Mouse (Mus musculus): ENCODE data around the gene Trim44. TPM values are rescaled to one million over a fixed set of nuclear protein-coding genes. Genes with fewer than 3 reads are reported as not detected.

The Trim44 gene
- polyA plus RNA-seq, 1 experiment from 2014 or later = 71.7 TPM

- Histone ChIP-seq H3K27ac (replicated peaks; ENCODE audit: low read depth, low read length) (no peak overlapping the region), H3K9ac (replicated peaks; ENCODE audit: low read length) (no peak overlapping the region), H3K36me3 (ENCODE audit: control insufficient read depth, insufficient read depth, low read length) (no peaks in the 10 kb centered on the region), H3K4me2 (ENCODE audit: low read length) (no peak overlapping the region), H3K27me3 (ENCODE audit: control insufficient read depth, insufficient read depth, low read length) (no peaks in the 10 kb centered on the region), H3K4me1 (ENCODE audit: control insufficient read depth, insufficient read depth, low read length) (peaks cover 2% of the 10 kb centered on the region), H3K4me3 (replicated peaks; ENCODE audit: low read depth, low read length) (no peak overlapping the region), H3K9me3 (ENCODE audit: control insufficient read depth, low read length) (no peaks in the 10 kb centered on the region)
- ATAC-seq (ENCODE audit: low FRiP score, low TSS enrichment) (no peak), DNase-seq (no peak)
- 85% methylated on average over 2 of the region's 2 CpGs for WGBS
Observed at GRCm38 (mm10) chr2:102412738-102413137, 5.1 kb upstream of the Trim44 start.

GRCm38 (mm10) chr2:102410615-102411014 lies 3.0 kb upstream of the Trim44 start:
- H3K9ac ChIP-seq (replicated peaks; ENCODE audit: low read length) = no peak overlapping the region
- DNase-seq (no peak), ATAC-seq (ENCODE audit: low FRiP score, low TSS enrichment) (no peak)
- no peak overlapping the region for H3K4me2 ChIP-seq (ENCODE audit: low read length)
- H3K9me3 ChIP-seq (ENCODE audit: control insufficient read depth, low read length) = no peaks in the 10 kb centered on the region
- no peak overlapping the region for H3K4me3 ChIP-seq (replicated peaks; ENCODE audit: low read depth, low read length)
- WGBS = 83% methylated on average over 4 of the region's 4 CpGs
- H3K36me3 ChIP-seq (ENCODE audit: control insufficient read depth, insufficient read depth, low read length) = no peaks in the 10 kb centered on the region
- H3K4me1 ChIP-seq (ENCODE audit: control insufficient read depth, insufficient read depth, low read length) = peaks cover 11% of the 10 kb centered on the region
- H3K27me3 ChIP-seq (ENCODE audit: control insufficient read depth, insufficient read depth, low read length) = no peaks in the 10 kb centered on the region
- H3K27ac ChIP-seq (replicated peaks; ENCODE audit: low read depth, low read length) = no peak overlapping the region

GRCm38 (mm10) chr2:102409741-102410140 lies 2.1 kb upstream of the Trim44 start:
- no peak for DNase-seq
- Histone ChIP-seq H3K4me3 (replicated peaks; ENCODE audit: low read depth, low read length) (no peak overlapping the region), H3K27me3 (ENCODE audit: control insufficient read depth, insufficient read depth, low read length) (no peaks in the 10 kb centered on the region), H3K9ac (replicated peaks; ENCODE audit: low read length) (no peak overlapping the region), H3K9me3 (ENCODE audit: control insufficient read depth, low read length) (no peaks in the 10 kb centered on the region), H3K4me2 (ENCODE audit: low read length) (no peak overlapping the region), H3K36me3 (ENCODE audit: control insufficient read depth, insufficient read depth, low read length) (no peaks in the 10 kb centered on the region), H3K4me1 (ENCODE audit: control insufficient read depth, insufficient read depth, low read length) (peaks cover 11% of the 10 kb centered on the region), H3K27ac (replicated peaks; ENCODE audit: low read depth, low read length) (no peak overlapping the region)
- ATAC-seq (ENCODE audit: low FRiP score, low TSS enrichment) = no peak
- 90% methylated on average over 3 of the region's 3 CpGs for WGBS

DNA sequence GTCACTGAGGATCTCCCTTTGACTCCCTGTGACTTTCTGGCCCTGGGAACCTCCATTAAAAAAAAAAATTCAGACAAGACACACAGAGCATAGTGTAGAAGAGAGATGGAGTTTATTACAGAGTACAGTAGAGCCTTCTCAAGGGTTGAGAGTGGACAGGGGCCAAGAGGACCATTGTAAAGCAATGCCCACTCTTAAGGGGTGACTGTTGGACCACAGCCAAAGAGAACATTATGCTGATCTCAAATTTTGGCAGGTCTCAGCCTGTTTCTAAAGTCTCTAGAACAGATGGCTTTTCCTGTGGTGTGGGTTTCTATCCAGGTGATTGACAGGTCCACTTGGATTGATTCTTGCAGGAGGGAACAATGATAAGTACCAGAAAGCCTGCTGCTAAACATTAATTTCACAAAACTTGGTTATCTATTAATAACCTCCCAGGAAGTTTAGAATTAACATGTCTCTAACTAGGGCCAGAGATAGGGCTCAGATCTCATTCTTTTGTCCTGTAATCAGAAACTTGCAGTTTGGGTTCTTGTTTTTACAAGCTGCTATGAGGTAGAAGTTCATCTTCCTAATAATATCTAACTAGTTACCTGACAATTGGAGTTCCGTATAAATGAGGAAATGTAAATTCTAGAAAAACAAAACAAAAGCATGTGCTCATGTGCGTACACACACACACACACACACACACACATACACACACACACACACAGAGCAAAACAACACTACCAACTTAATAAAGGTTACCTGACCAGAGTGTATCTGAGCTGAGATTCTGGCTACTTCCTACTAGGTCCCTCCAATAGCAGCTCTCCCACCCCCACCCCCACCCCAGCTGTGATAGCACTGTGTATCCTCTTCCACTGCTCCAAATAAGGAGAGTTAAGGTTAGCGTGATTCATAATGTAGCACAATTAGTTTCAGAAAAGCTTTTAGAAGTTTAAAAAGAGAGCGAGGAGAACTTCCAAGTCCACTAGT lies 1.0 kb downstream of the Trim44 start:
- Histone ChIP-seq H3K9me3 (ENCODE audit: control insufficient read depth, low read length) (no peaks in the 10 kb centered on the region), H3K4me1 (ENCODE audit: control insufficient read depth, insufficient read depth, low read length) (peaks cover 14% of the 10 kb centered on the region), H3K4me2 (ENCODE audit: low read length) (no peak overlapping the region), H3K4me3 (replicated peaks; ENCODE audit: low read depth, low read length) (no peak overlapping the region), H3K27me3 (ENCODE audit: control insufficient read depth, insufficient read depth, low read length) (no peaks in the 10 kb centered on the region), H3K27ac (replicated peaks; ENCODE audit: low read depth, low read length) (0 out of 2 replicates have a peak overlapping the region, but pooled peaks have one; percentile 13), H3K36me3 (ENCODE audit: control insufficient read depth, insufficient read depth, low read length) (no peaks in the 10 kb centered on the region), H3K9ac (replicated peaks; ENCODE audit: low read length) (no peak overlapping the region)
- DNase-seq (peak; percentile 71), ATAC-seq (ENCODE audit: low FRiP score, low TSS enrichment) (0 out of 2 replicates have a peak, but pooled peaks have one; percentile 34)
- WGBS = 85% methylated on average over 4 of the region's 4 CpGs

DNA sequence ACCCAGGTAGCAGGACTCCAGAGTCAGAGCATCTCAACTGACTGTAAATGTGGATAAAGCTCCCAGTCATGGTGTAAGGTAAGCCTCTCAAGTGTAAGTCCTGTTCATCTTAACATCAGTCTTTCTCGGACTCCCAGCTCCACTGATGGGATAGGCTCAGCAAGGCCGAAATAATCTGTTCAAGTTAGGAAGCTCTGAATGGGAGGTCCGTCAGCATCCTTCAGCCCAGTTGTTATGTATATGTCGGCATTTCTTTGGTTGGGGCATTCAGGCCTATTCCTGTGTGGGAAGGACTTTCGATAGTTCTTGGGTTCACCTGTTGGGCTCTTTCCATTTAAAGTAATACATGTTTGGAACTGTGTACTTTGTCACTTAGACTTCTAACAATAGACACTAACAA lies 3.6 kb downstream of the Trim44 start:
- Histone ChIP-seq H3K9me3 (ENCODE audit: control insufficient read depth, low read length) (no peaks in the 10 kb centered on the region), H3K4me2 (ENCODE audit: low read length) (no peak overlapping the region), H3K27me3 (ENCODE audit: control insufficient read depth, insufficient read depth, low read length) (no peaks in the 10 kb centered on the region), H3K4me3 (replicated peaks; ENCODE audit: low read depth, low read length) (no peak overlapping the region), H3K36me3 (ENCODE audit: control insufficient read depth, insufficient read depth, low read length) (no peaks in the 10 kb centered on the region), H3K9ac (replicated peaks; ENCODE audit: low read length) (no peak overlapping the region), H3K4me1 (ENCODE audit: control insufficient read depth, insufficient read depth, low read length) (peaks cover 29% of the 10 kb centered on the region), H3K27ac (replicated peaks; ENCODE audit: low read depth, low read length) (no peak overlapping the region)
- ATAC-seq (ENCODE audit: low FRiP score, low TSS enrichment) (no peak), DNase-seq (no peak)
- 78% methylated on average over 5 of the region's 5 CpGs for WGBS

DNA sequence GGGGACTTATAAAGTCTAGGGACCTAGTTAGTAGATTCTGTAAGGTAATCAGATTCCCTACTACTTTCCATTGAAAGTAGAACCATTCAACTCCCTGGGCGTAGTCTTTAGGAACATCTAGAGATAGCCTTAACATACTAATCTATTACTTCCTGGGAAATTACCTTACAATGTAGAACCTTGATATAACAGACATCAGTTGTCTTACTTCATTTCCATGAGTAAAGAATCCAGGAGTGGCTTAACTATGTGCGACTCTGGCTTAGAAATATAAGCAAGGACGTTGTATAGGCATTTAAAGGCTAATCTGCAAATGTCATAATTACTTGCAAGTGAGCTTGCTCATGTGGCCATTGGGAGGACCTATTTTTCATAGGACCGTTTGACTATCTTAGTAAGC lies 4.3 kb downstream of the Trim44 start:
- no peak overlapping the region for H3K9ac ChIP-seq (replicated peaks; ENCODE audit: low read length)
- WGBS = 88% methylated on average over 4 of the region's 4 CpGs
- no peak for ATAC-seq (ENCODE audit: low FRiP score, low TSS enrichment)
- H3K27me3 ChIP-seq (ENCODE audit: control insufficient read depth, insufficient read depth, low read length) = no peaks in the 10 kb centered on the region
- H3K36me3 ChIP-seq (ENCODE audit: control insufficient read depth, insufficient read depth, low read length) = no peaks in the 10 kb centered on the region
- no peak overlapping the region for H3K4me2 ChIP-seq (ENCODE audit: low read length)
- H3K4me1 ChIP-seq (ENCODE audit: control insufficient read depth, insufficient read depth, low read length) = peaks cover 31% of the 10 kb centered on the region
- H3K27ac ChIP-seq (replicated peaks; ENCODE audit: low read depth, low read length) = no peak overlapping the region
- no peaks in the 10 kb centered on the region for H3K9me3 ChIP-seq (ENCODE audit: control insufficient read depth, low read length)
- DNase-seq = no peak
- H3K4me3 ChIP-seq (replicated peaks; ENCODE audit: low read depth, low read length) = no peak overlapping the region

DNA sequence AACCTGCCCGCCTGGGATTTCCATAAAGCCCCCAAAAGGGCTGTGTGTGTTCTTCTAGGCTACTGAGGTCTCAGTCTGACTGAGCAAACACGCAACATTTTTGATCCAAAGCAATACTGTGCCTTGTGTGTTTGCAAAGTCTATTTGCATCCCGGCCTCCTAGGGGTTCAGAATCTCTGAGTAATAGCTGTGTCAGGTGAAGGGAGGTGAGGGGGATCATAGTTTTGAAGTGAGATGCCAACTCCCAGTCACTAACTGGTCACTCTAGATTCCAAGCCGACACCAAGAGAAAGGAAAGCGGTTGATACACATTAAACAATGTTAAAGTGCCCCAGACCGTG lies 6.3 kb downstream of the Trim44 start:
- ATAC-seq (ENCODE audit: low FRiP score, low TSS enrichment) = no peak; the same call in 1 of the 2 replicates
- Histone ChIP-seq H3K9ac (replicated peaks; ENCODE audit: low read length) (peak overlapping the region; percentile 91), H3K4me1 (ENCODE audit: control insufficient read depth, insufficient read depth, low read length) (peaks cover 20% of the 10 kb centered on the region), H3K27ac (replicated peaks; ENCODE audit: low read depth, low read length) (peak overlapping the region; percentile 95), H3K27me3 (ENCODE audit: control insufficient read depth, insufficient read depth, low read length) (no peaks in the 10 kb centered on the region), H3K36me3 (ENCODE audit: control insufficient read depth, insufficient read depth, low read length) (no peaks in the 10 kb centered on the region), H3K4me3 (replicated peaks; ENCODE audit: low read depth, low read length) (peak overlapping the region; percentile 73), H3K9me3 (ENCODE audit: control insufficient read depth, low read length) (no peaks in the 10 kb centered on the region), H3K4me2 (ENCODE audit: low read length) (peak overlapping the region; percentile 88)
- 19% methylated on average over 6 of the region's 6 CpGs for WGBS
- no peak for DNase-seq

- Histone ChIP-seq H3K4me2 (ENCODE audit: low read length) (peak overlapping the region; percentile 88), H3K36me3 (ENCODE audit: control insufficient read depth, insufficient read depth, low read length) (no peaks in the 10 kb centered on the region), H3K9ac (replicated peaks; ENCODE audit: low read length) (peak overlapping the region; percentile 91), H3K4me3 (replicated peaks; ENCODE audit: low read depth, low read length) (peak overlapping the region; percentile 73), H3K27me3 (ENCODE audit: control insufficient read depth, insufficient read depth, low read length) (no peaks in the 10 kb centered on the region), H3K27ac (replicated peaks; ENCODE audit: low read depth, low read length) (peak overlapping the region; percentile 95), H3K9me3 (ENCODE audit: control insufficient read depth, low read length) (no peaks in the 10 kb centered on the region), H3K4me1 (ENCODE audit: control insufficient read depth, insufficient read depth, low read length) (peaks cover 20% of the 10 kb centered on the region)
- ATAC-seq (ENCODE audit: low FRiP score, low TSS enrichment) (peak; percentile 92), DNase-seq (peak; percentile 93)
- WGBS = under 1% methylated on average over 94 of the region's 94 CpGs
Observed at GRCm38 (mm10) chr2:102400605-102401351, 6.8 kb downstream of the Trim44 start.

Data from midbrain, embryonic 14.5 days (tissue).